Mouse (Mus musculus) embryonic fibroblast, embryonic 13.5 days (primary cell): Measurements from ENCODE around the gene Smtn. TPM values are rescaled to one million over a fixed set of nuclear protein-coding genes. Genes with fewer than 3 reads are reported as not detected.
A peak's percentile ranks its signal among the peaks of the same experiment; 100 is the strongest.

Experiments
- H3K27ac ChIP-seq: 2 replicates; pipeline ENCODE4 v1.5.1; 2012; ENCODE audit warnings: low read length, control low read depth, inconsistent platforms; ENCODE audit not compliant: insufficient read depth
- H3K4me1 ChIP-seq: 2 replicates; pipeline ENCODE4 v1.6.1; 2011; ENCODE audit warnings: low read length; ENCODE audit not compliant: control insufficient read depth, insufficient read depth
- H3K4me3 ChIP-seq: 2 replicates; pipeline ENCODE4 v1.5.1; 2011; ENCODE audit warnings: mild to moderate bottlenecking, control low read depth, low read length; ENCODE audit not compliant: insufficient read depth
- CTCF ChIP-seq: IDR thresholded peaks from 2 replicates; pipeline ENCODE4 v1.5.1; 2011; ENCODE audit warnings: mild to moderate bottlenecking, control low read depth, low read length, moderate library complexity, borderline replicate concordance; ENCODE audit not compliant: insufficient read depth
- POLR2A ChIP-seq: IDR thresholded peaks from 2 replicates; pipeline ENCODE4 v1.6.1; 2011; ENCODE audit warnings: low read depth, mild to moderate bottlenecking, control low read depth, low read length, moderate library complexity
- polyA plus RNA-seq: library from polyadenylated mRNA; stranded (reverse); fragments of >200 nt; gene quantifications from 2 replicates; pipeline ENCODE4 v1.2.4, GENCODE M21; 2011; ENCODE audit warnings: low read depth; ENCODE audit not compliant: missing spikeins, insufficient read length

The Smtn gene
- polyA plus RNA-seq, 1 experiment: 79.0 TPM

DNA sequence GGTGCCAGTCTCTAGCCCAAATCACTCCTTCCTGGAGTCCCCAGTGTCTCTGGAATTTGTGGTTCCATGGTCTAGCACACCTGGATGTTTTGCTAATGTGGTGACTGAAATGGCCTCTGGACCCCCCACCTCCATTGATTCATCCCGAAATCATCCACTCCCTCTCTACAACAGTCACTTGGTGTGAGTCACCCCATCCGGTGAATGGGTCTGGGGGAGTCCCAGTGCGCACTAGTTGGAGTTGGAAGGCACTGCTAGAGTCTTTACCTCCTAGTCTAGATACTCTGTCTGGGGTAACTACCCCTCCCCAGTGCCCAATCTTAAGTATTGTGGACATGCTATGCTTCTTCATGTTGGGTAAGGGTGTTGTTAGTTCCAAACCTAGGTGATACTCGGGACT is 2.1 kb downstream of the Smtn start:
- Histone ChIP-seq H3K4me1 (peaks cover 6% of the 10 kb centered on the region), H3K27ac (peak overlapping the region; percentile 82), H3K4me3 (peak overlapping the region; percentile 97)
- TF ChIP-seq POLR2A: 0 out of 2 replicates have a peak, but pooled peaks have one; percentile 21
- no peak for TF ChIP-seq CTCF

DNA sequence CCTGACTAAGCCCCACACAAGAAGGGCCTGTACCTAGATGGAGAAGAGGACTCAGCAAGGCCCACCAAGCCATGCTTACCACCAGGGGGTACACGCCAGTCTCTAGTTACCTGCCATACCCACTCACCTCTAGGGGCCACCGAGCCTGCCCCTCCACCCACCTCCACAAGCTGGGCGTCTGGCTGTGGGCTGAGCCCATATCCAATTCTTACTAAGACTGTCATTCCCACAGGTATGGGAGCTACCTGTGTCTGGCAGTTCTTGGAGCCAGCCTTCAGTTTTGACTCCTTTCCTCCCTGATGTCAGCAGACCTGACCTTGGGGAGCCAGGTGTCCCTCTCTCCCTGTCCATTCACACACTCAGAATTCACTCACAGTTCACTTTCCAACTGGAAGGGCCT is 2.7 kb downstream of the Smtn start:
- peak overlapping the region; percentile 97 for H3K4me3 ChIP-seq
- H3K27ac ChIP-seq: peak overlapping the region; percentile 82; the same call in 1 of the 2 replicates
- peaks cover 6% of the 10 kb centered on the region for H3K4me1 ChIP-seq
- TF ChIP-seq CTCF: no peak

DNA sequence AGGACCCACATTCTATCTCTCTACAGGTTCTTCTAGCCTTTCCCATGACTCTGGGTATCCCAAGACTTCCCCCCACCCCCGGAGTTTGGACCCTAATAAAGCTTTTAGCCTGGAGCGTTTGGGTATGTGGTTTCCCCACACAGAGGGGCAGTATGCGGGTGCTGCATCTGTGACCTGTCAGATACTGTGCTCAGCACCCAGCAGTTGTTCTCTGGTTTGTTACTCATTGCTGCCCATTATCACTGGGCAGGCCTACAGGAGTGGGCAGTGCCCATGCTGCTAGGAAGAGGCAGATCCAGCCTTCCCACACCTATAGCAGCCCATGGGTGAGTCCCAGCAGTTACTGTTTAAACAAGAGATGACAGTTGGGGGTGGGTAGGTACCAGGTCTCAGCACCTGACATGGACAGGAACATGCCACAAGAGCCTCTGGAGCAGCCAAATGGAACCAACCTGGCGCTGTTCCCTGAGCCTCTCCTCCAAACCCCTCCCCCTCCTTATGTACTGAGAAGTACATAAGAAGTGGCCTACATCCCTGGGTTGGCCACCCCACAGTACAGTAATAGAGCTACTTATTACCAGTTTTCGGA is 3.6 kb downstream of the Smtn start:
- no peak for TF ChIP-seq CTCF
- TF ChIP-seq POLR2A: no peak
- Histone ChIP-seq H3K4me1 (peaks cover 6% of the 10 kb centered on the region), H3K4me3 (no peak overlapping the region; the same call in 1 of the 2 replicates), H3K27ac (peak overlapping the region; percentile 92; the same call in 1 of the 2 replicates)

DNA sequence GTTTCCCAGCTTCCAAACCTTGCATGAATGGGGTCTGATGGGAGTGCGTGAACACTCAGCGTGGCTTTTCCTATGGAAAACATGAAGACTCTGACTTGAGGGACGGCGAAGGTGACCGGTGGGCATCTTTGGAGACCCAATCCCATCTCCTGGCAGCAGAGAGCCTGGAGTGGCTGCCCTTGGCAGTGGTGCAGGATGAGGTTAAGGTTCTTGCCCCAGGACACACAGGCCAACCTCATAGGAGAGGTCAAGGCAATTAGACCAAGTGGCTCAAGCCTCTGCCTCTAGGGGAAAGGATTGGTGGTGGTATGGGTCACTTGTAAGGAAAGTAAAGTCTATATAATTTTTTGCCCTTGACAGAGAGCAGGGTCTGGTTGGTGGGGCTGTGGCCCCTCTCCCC is 4.3 kb downstream of the Smtn start:
- no peak for TF ChIP-seq CTCF
- no peak for TF ChIP-seq POLR2A
- peak overlapping the region; percentile 92 for H3K27ac ChIP-seq
- H3K4me1 ChIP-seq: peaks cover 6% of the 10 kb centered on the region
- H3K4me3 ChIP-seq: peak overlapping the region; percentile 38

DNA sequence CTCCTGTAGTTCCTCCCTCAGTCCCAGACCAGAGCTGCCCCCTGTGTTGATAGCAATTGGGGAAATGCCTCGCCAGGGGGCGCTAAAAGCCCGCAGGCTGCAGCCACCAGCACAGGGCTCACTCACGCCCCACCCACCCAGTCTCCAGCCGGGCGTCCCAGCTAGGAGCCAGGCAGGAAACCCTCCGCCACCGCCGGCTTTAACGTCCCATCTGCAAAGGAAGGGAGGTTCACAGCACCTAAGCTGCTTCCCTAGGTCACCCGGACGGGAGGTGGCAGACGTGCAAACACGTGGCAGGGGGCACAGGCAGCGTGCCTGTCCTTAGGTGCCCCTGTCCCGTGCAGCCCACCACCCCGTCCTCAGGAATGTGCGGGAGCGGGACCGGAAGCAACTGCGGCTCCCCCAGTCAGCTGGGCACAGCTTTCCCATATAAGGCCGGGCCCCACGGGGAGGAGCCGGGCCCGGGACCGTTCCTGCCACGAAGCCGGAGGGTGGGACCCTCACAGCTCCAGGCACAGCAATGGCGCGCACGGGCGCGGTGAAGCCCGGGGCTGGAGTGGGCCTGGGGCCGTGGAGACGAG is 4.9 kb downstream of the Smtn start:
- peak overlapping the region; percentile 38 for H3K4me3 ChIP-seq
- H3K4me1 ChIP-seq: peaks cover 6% of the 10 kb centered on the region
- peak overlapping the region; percentile 92 for H3K27ac ChIP-seq
- TF ChIP-seq CTCF (peak; percentile 62), POLR2A (peak; percentile 77)

DNA sequence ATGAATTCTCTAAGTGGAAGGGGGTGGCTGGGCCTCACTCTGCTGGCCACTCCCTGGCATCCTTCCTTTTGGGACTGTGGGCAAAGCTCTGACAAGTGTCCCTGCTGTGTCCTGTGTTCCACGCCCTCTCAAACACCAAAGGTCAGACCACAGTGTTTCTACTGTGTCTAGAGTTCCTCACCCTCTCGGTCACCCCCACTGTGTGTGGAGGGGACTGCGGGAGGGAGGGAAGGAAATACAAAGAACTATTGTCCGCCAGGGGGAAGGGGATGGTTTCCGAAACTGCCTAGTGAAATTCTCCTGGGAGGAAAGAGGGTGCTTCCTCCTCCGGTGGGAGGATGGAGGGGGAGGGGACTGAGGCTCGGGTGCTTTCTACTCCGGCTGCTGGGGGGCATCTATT is 5.5 kb downstream of the Smtn start:
- H3K4me1 ChIP-seq: peaks cover 6% of the 10 kb centered on the region
- peak overlapping the region; percentile 6; the same call in 1 of the 2 replicates for H3K4me3 ChIP-seq
- no peak for TF ChIP-seq POLR2A
- TF ChIP-seq CTCF: no peak
- no peak overlapping the region for H3K27ac ChIP-seq

DNA sequence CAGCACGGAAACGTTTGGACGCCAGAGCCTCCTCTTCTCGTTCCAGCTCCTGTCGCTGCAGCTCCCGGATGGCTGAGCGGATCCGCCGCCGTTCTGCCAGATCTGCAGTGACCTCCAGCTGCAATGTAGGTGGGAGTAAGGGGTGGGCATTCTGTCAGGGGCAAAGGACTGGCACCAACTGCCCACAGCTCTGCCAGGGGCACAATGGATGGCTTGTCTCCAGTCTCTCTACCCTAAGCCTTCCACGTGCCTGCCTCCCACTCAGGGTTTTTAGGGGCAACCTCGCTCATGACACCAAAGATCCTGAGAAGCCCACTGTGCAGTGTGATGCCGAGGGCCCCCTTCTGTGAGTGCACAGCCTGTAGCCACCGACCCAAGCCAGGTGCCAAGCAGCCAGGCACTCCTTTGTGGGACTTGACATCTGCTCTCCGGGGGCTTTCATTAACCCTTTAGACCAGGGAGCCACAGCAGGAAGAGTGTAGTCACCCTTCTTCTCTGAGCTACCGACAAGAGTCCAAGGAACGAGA is 6.9 kb downstream of the Smtn start:
- Histone ChIP-seq H3K4me3 (no peak overlapping the region), H3K27ac (no peak overlapping the region), H3K4me1 (peaks cover 6% of the 10 kb centered on the region)
- TF ChIP-seq CTCF (no peak), POLR2A (no peak)

DNA sequence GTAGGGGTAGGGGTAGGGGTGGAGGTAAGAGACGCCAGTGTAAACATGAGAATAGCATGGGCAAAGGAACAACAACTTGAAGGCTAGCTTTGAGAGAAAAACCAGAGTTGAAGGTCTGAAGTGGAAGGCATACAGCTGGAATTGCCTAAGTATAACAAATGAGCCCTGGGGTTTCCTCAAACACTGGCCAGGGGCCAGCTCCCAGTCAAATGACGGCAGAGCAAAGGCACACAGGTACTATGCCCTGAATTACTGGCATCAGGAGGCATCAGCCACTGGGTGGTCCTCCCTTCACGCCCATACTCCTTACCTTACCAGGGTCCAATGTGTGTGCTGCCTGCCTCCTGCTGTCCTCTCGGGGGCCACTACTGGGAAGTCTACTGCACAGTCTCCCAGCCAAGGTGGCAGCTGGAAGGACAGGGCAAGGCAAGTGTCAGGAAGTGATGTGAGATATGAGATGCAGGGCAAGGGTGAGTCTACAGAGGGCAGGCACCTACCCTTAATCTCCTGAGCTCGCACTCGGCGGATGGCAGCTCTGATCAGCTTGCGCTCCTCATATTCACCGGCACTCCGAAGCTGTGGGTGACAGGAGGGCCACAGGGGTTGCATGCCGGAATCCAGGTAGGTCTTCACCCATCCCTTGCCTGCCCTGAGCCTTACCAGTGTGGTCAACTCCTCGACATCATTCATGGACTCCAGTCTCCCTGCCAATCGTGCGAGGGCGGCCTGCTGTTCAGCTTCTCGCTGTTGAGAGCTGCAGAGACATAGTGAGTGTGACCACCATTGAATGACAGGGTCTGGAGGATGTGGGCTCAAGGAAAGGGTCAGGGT is 8.1 kb downstream of the Smtn start:
- TF ChIP-seq POLR2A (no peak), CTCF (no peak)
- Histone ChIP-seq H3K4me3 (no peak overlapping the region), H3K4me1 (peaks cover 6% of the 10 kb centered on the region), H3K27ac (no peak overlapping the region)

DNA sequence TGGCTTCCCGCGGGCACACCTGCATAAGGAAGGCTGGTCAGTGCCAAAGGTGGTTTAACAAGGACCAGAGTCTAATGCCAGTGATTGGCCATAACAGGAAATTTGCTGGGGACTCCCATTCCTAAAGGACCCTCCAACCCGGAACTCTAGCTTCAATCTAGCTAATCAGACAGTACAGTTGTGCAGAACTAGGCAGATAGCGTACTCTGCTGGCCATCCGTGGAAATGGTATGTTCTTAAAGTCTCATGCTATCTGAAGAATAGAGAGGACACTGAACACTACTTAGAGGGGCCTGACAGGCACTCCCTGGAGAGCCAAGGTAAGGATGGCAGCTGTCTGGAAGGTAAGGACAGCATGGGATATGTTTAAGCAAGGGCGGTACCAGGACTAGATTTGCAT is 8.8 kb downstream of the Smtn start:
- no peak for TF ChIP-seq CTCF
- TF ChIP-seq POLR2A: no peak
- Histone ChIP-seq H3K4me1 (peaks cover 3% of the 10 kb centered on the region), H3K27ac (no peak overlapping the region), H3K4me3 (no peak overlapping the region)
